Mouse (Mus musculus) liver, postnatal 0 days (tissue): Measurements from ENCODE around the gene Tab1. TPM values are rescaled to one million over a fixed set of nuclear protein-coding genes. Genes with fewer than 3 reads are reported as not detected.

ENCODE experiments used
- ATAC-seq: fragments of 200-750 bp; cut with Nextera tagmentation; 2 replicates; pipeline ENCODE4 v1.8.0; 2017; ENCODE audit warnings: mild to moderate bottlenecking, moderate library complexity
- DNase-seq: peaks from one replicate; pipeline ENCODE4 v3.0.0-alpha.2; 2016
- H3K27ac ChIP-seq: fragments of 300-500 bp; sonication (generic); 2 replicates; pipeline ENCODE4 v1.5.1; 2014; ENCODE audit warnings: antibody characterized with exemption, moderate library complexity, mild to moderate bottlenecking, low read depth
- H3K27me3 ChIP-seq: fragments of 300-500 bp; sonication (generic); 2 replicates; pipeline ENCODE4 v1.6.1; 2014; ENCODE audit warnings: low read length, control low read depth, mixed read lengths; ENCODE audit not compliant: insufficient read depth
- H3K36me3 ChIP-seq: fragments of 300-500 bp; sonication (generic); replicated peaks from 2 replicates; pipeline ENCODE4 v1.6.1; 2014; ENCODE audit warnings: mild to moderate bottlenecking, control low read depth, low read length, moderate library complexity, mixed read lengths; ENCODE audit not compliant: insufficient read depth
- H3K4me1 ChIP-seq: fragments of 300-500 bp; sonication (generic); 2 replicates; pipeline ENCODE4 v1.6.1; 2014; ENCODE audit warnings: antibody characterized with exemption, mild to moderate bottlenecking, control low read depth; ENCODE audit not compliant: insufficient read depth
- H3K4me2 ChIP-seq: fragments of 300-500 bp; sonication (generic); 2 replicates; pipeline ENCODE4 v1.6.1; 2014; ENCODE audit warnings: low read depth, mild to moderate bottlenecking, low read length, moderate library complexity, mixed read lengths
- H3K4me3 ChIP-seq: fragments of 300-500 bp; sonication (generic); 2 replicates; pipeline ENCODE4 v1.5.1; 2014; ENCODE audit warnings: low read depth, low read length
- H3K9ac ChIP-seq: fragments of 300-500 bp; sonication (generic); replicated peaks from 2 replicates; pipeline ENCODE4 v1.6.1; 2014; ENCODE audit warnings: mild to moderate bottlenecking, moderate library complexity
- H3K9me3 ChIP-seq: fragments of 300-500 bp; sonication (generic); 2 replicates; pipeline ENCODE4 v1.6.1; 2016; ENCODE audit warnings: mild to moderate bottlenecking, control low read depth, low read length, mixed read lengths
- CTCF ChIP-seq: sonication (generic); IDR thresholded peaks from 2 replicates; pipeline ENCODE4 v1.5.1; 2016; ENCODE audit warnings: antibody characterized with exemption, low read depth
- EP300 ChIP-seq: IDR thresholded peaks from 2 replicates; pipeline ENCODE4 v1.6.1; 2016; ENCODE audit warnings: antibody characterized with exemption, low read depth, mild to moderate bottlenecking
- WGBS: fragments of 180-500 bp; shearing (Covaris S2); extraction: QIAGEN DNeasy Blood & Tissue Kit; methylation state at CpG from one replicate; pipeline ENCODE4 v1.1.7; 2014; ENCODE audit not compliant: insufficient replicate concordance; 5-methylcytosine and 5-hydroxymethylcytosine counted together
- polyA plus RNA-seq: library from polyadenylated mRNA; unstranded; fragments of >200 nt; fragmentation: Nextera tagmentation; extraction: Ambion mirVana; gene quantifications from 2 replicates; pipeline ENCODE4 v1.2.1, GENCODE M21; 2015

The Tab1 gene
- polyA plus RNA-seq, 1 experiment from 2014 or later = 7.5 TPM

DNA sequence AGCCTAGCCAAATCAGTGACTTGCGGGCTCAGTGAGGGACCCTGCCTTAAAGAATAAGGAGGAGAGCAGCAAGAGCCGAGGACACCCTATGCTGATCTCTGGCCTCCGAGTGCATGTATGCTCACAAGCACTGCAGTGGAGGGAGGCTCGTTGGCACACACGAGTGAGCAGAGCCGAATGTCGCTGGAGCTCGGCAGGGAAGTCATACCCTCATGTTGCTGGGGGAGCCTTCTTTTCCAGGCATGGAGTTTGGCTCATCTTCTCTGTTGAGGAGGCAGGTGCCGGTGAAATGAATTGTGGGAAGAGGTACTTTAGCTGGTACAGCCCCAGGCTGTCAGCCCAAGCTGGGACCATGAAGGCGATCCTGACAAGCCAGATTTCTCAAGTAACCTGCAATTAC, 36.5 kb upstream of the Tab1 start:
- H3K4me1 ChIP-seq = peaks cover 27% of the 10 kb centered on the region
- H3K27ac ChIP-seq = peak overlapping the region; percentile 95
- ATAC-seq = no peak
- H3K4me2 ChIP-seq = peak overlapping the region; percentile 71
- H3K9ac ChIP-seq = no peak overlapping the region; the same call in 1 of the 2 replicates
- no peak overlapping the region for H3K4me3 ChIP-seq
- TF ChIP-seq EP300 (no peak), CTCF (no peak)
- 86% methylated on average over 10 of the region's 10 CpGs for WGBS
- DNase-seq = no peak
- H3K36me3 ChIP-seq = no peaks in the 10 kb centered on the region
- H3K27me3 ChIP-seq = peaks cover 14% of the 10 kb centered on the region
- H3K9me3 ChIP-seq = no peaks in the 10 kb centered on the region

DNA sequence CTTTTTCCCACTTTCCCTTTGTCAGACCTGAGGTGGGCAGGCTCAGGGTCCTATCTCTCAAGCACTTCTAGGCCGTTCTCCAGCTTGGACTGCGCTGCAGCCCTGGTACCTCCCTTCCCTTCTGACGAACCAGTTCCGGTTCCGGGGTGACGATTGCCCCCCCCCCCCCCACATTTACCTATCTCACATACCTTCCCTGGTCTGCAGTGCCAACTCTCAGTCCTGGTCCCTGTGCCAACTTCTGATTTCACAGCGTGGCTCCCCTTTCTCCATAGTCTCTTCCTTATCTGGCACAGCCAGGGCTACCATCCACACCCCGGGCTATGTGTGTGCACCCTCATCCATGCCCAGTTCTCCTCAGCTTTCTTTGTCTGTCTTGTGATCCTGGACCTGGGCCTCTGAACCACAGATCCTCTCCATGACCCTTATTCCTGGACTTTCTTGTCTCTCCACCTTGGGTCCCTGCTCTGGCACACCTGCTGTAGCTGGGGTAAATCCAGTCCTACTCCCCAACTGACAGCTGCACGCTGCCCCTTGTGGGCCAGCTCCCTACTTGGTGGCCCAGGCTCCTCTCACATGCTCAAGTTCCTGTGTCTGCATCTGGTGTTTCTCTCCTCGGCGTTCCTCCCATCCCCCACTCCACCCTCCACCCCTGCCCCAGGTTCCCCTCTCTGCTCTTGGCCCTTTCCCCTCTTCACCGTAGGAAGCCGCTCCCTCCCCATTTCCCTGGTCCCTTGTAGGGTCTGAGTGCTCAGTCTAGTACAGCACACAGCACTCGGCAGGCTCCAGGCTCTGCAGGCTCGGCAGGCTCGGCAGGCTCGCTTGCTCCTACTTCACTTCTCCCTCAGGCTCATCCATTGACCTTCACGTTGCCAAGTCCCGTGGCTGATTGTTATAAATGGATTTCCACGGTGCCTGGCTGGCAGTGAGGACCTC, 35.7 kb upstream of the Tab1 start:
- Histone ChIP-seq H3K36me3 (no peaks in the 10 kb centered on the region), H3K4me1 (peaks cover 19% of the 10 kb centered on the region), H3K27me3 (peaks cover 6% of the 10 kb centered on the region), H3K4me2 (peak overlapping the region; percentile 71), H3K4me3 (peak overlapping the region; percentile 38), H3K9ac (peak overlapping the region; percentile 59), H3K27ac (peak overlapping the region; percentile 95), H3K9me3 (no peaks in the 10 kb centered on the region)
- peak; percentile 97 for TF ChIP-seq EP300
- no peak for TF ChIP-seq CTCF
- peak; percentile 90 for ATAC-seq
- 15% methylated on average over 18 of the region's 20 CpGs for WGBS
- DNase-seq = peak; percentile 82

DNA sequence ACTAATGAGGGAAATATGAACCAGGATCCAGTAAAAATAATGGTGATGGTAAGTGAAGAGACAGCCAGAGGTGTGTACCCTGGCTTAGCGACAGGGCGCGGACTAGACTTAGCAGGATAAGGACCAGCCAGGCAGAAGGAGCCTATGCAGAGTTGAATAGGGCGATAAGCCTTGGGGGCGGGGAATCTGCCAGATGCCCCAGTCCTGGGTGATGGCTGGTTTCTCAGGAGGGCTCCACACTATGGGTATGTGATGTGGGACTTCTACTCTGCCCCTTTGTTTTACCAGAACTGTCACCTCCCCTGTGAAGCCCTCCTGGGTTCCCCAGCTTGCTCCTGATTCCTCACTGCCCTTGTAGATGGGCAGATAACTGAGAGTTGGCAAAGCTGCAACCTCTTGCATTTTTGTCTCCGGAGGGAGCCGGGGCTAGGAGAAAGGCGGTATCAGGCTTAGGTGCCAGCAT, 34.9 kb upstream of the Tab1 start:
- ATAC-seq (peak; percentile 84), DNase-seq (peak; percentile 78)
- WGBS = 39% methylated on average over 8 of the region's 8 CpGs
- H3K4me3 ChIP-seq = peak overlapping the region; percentile 38
- no peaks in the 10 kb centered on the region for H3K36me3 ChIP-seq
- peaks cover 19% of the 10 kb centered on the region for H3K4me1 ChIP-seq
- no peak for TF ChIP-seq CTCF
- peak; percentile 83 for TF ChIP-seq EP300
- H3K9me3 ChIP-seq = no peaks in the 10 kb centered on the region
- H3K27me3 ChIP-seq = 0 out of 2 replicates have a peak, but pooled peaks cover under 1% of the 10 kb centered on the region
- peak overlapping the region; percentile 59 for H3K9ac ChIP-seq
- H3K27ac ChIP-seq = peak overlapping the region; percentile 95
- H3K4me2 ChIP-seq = peak overlapping the region; percentile 71

DNA sequence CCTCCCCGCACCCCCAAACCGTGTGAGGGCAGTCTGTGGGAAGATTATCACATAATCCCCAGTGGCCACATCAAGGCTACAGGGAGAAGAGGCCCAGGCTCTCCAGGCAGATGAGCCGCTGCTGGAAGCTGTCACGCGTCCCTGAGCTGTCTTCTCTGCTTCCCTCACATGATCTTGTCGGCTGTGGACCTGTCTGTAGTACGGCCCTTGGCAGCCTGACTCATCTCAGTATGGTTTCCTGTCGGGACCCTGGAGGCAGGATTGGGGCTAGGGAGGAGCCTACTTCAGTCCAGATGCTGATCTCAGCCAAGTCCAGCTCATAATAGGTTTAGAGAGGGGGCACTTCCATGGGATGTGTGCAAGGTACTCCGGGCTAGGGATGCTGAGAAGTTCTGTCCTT, 34.1 kb upstream of the Tab1 start:
- no peak for ATAC-seq
- peaks cover 19% of the 10 kb centered on the region for H3K4me1 ChIP-seq
- H3K27ac ChIP-seq = peak overlapping the region; percentile 95
- TF ChIP-seq EP300 (no peak), CTCF (no peak)
- no peaks in the 10 kb centered on the region for H3K36me3 ChIP-seq
- peak overlapping the region; percentile 71 for H3K4me2 ChIP-seq
- WGBS = 37% methylated on average over 9 of the region's 9 CpGs
- H3K4me3 ChIP-seq = peak overlapping the region; percentile 38
- no peaks in the 10 kb centered on the region for H3K9me3 ChIP-seq
- no peak for DNase-seq
- peak overlapping the region; percentile 21 for H3K9ac ChIP-seq
- no peaks in the 10 kb centered on the region for H3K27me3 ChIP-seq

DNA sequence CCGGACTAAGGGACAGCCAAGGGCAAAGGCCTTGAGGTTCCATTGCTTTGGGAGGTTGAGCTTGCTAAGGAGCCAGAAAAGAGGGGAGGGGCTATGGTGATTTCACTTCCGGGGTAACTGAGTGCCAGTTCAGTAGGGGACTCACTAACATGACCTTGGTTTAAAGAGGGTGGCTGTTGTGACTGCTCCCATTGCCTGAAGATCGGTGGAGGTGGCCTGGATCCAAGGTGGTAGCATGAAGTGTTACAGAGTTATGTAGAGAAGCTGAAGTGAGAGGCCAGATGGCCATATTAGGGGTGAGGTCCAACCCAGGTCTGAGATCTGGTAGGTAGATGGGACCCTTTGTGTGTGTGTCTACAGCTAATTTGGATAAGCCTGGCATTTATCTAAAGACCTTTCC, 33.5 kb upstream of the Tab1 start:
- TF ChIP-seq CTCF (no peak), EP300 (no peak)
- H3K9ac ChIP-seq = no peak overlapping the region
- no peaks in the 10 kb centered on the region for H3K9me3 ChIP-seq
- no peak for ATAC-seq
- 73% methylated on average over 3 of the region's 3 CpGs for WGBS
- H3K36me3 ChIP-seq = no peaks in the 10 kb centered on the region
- no peaks in the 10 kb centered on the region for H3K27me3 ChIP-seq
- H3K27ac ChIP-seq = no peak overlapping the region; the same call in 1 of the 2 replicates
- no peak for DNase-seq
- H3K4me1 ChIP-seq = peaks cover 19% of the 10 kb centered on the region
- H3K4me2 ChIP-seq = peak overlapping the region; percentile 71
- H3K4me3 ChIP-seq = no peak overlapping the region

DNA sequence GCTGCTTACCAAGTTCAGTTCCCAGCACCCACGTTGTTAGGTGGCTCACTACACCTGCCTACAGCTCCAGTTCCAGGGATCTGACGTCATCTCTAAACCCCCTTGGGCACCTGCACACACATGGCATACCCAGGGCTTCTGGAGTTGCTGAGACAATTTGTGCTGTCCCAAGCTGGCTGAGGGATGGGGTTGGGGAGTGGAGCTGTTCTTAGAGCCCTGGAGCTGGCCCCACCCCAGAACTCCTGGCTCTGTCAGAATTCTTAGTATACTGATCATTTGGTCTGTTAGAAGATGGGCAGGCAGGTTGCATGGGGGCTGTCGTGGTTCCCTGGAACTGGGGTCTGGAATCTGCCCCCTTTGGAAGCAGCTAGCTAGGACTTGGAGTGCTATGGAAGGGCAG, 32.7 kb upstream of the Tab1 start:
- ATAC-seq (no peak), DNase-seq (no peak)
- no peaks in the 10 kb centered on the region for H3K27me3 ChIP-seq
- no peaks in the 10 kb centered on the region for H3K9me3 ChIP-seq
- no peaks in the 10 kb centered on the region for H3K36me3 ChIP-seq
- peaks cover 27% of the 10 kb centered on the region for H3K4me1 ChIP-seq
- H3K27ac ChIP-seq = no peak overlapping the region
- no peak overlapping the region for H3K4me2 ChIP-seq
- no peak overlapping the region for H3K9ac ChIP-seq
- no peak overlapping the region for H3K4me3 ChIP-seq
- WGBS = 72% methylated on average over 3 of the region's 3 CpGs
- TF ChIP-seq CTCF = no peak
- TF ChIP-seq EP300 = no peak
